Mouse (Mus musculus): ENCODE measurements around the gene Actn4.

The Actn4 gene

GRCm38 (mm10) chr7:28949298-28949697 is 12.8 kb downstream of the Actn4 start:
- DNase-seq: no peak

- no peak for DNase-seq
Measured at GRCm38 (mm10) chr7:28948746-28949145, 13.4 kb downstream of the Actn4 start.

GRCm38 (mm10) chr7:28946271-28946610 is 15.9 kb downstream of the Actn4 start:
- DNase-seq: no peak

GRCm38 (mm10) chr7:28945416-28946270 is 16.5 kb downstream of the Actn4 start:
- DNase-seq: no peak

GRCm38 (mm10) chr7:28944756-28945415 is 17.3 kb downstream of the Actn4 start:
- no peak for DNase-seq

GRCm38 (mm10) chr7:28943451-28944180 is 18.5 kb downstream of the Actn4 start:
- DNase-seq: no peak

- no peak for DNase-seq
Measured at GRCm38 (mm10) chr7:28941542-28941941, 20.6 kb downstream of the Actn4 start.

- no peak for DNase-seq
Measured at GRCm38 (mm10) chr7:28941129-28941528, 21.0 kb downstream of the Actn4 start.

GRCm38 (mm10) chr7:28939418-28940183 is 22.5 kb downstream of the Actn4 start:
- no peak for DNase-seq

- DNase-seq: no peak
Measured at GRCm38 (mm10) chr7:28938654-28939053, 23.5 kb downstream of the Actn4 start.

GRCm38 (mm10) chr7:28936787-28937186 is 25.4 kb downstream of the Actn4 start:
- no peak for DNase-seq

GRCm38 (mm10) chr7:28933825-28934224 is 28.3 kb downstream of the Actn4 start:
- DNase-seq: no peak

- no peak for DNase-seq
Measured at GRCm38 (mm10) chr7:28932421-28933041, 29.6 kb downstream of the Actn4 start.

GRCm38 (mm10) chr7:28931695-28932039 is 30.5 kb downstream of the Actn4 start:
- DNase-seq: no peak

GRCm38 (mm10) chr7:28931032-28931694 is 31.0 kb downstream of the Actn4 start:
- DNase-seq: no peak

- no peak for DNase-seq
Measured at GRCm38 (mm10) chr7:28930320-28931031, 31.7 kb downstream of the Actn4 start.

GRCm38 (mm10) chr7:28929381-28929780 is 32.8 kb downstream of the Actn4 start:
- no peak for DNase-seq

GRCm38 (mm10) chr7:28926172-28926571 is 36.0 kb downstream of the Actn4 start:
- no peak for DNase-seq

GRCm38 (mm10) chr7:28925317-28925716 is 36.8 kb downstream of the Actn4 start:
- no peak for DNase-seq

GRCm38 (mm10) chr7:28924802-28925201 is 37.3 kb downstream of the Actn4 start:
- DNase-seq: no peak

- DNase-seq: no peak
Measured at GRCm38 (mm10) chr7:28923865-28924291, 38.3 kb downstream of the Actn4 start.
